Mouse (Mus musculus) left cerebral cortex, adult 6 months (tissue): ENCODE measurements around the gene Plau. TPM values are rescaled to one million over a fixed set of nuclear protein-coding genes. Genes with fewer than 3 reads are reported as not detected.

Experiments
- long read RNA-seq, 2 experiments: library from polyadenylated mRNA; unstranded; transcript quantifications; one replicate each; pipeline ENCODE4 v2.0.0; 2019 to 2020
- polyA plus RNA-seq: library from polyadenylated mRNA; unstranded; fragments of <200 nt; fragmentation: Nextera tagmentation; gene quantifications from 2 replicates; pipeline ENCODE4 v1.2.3, GENCODE M21; 2021

Gene Plau
- 1.4 and 1.5 TPM in 2 replicates for polyA plus RNA-seq
- long read RNA-seq, experiment 1, result 0 reads
- long read RNA-seq, experiment 2, result 0 reads

GRCm38 (mm10) chr14:20836171-20836904, at the start of gene Plau:
Plau (plus strand) TSS chr14:20836660.

GRCm38 (mm10) chr14:20793758-20794531, 42.5 kb upstream of the Plau start, which contains the start of gene Camk2g:
Camk2g (minus strand) TSS chr14:20794088.

Other genes with a start within 250 kb of the Plau start
- 12.8 and 13.5 TPM in 2 replicates for gene Usp54, start 195.6 kb upstream of the Plau start, polyA plus RNA-seq
- gene Myoz1, start 180.1 kb upstream of the Plau start, polyA plus RNA-seq, result not detected in 2 replicates
- gene Synpo2l, start 168.3 kb upstream of the Plau start, polyA plus RNA-seq, result 0.05 and 0.09 TPM in 2 replicates
- gene Sec24c, start 162.4 kb upstream of the Plau start, polyA plus RNA-seq, result 62.8 and 95.0 TPM in 2 replicates
- gene Fut11, start 141.7 kb upstream of the Plau start, polyA plus RNA-seq, result 11.0 and 12.2 TPM in 2 replicates
- gene Chchd1, start 133.7 kb upstream of the Plau start, polyA plus RNA-seq, result 222 and 224 TPM in 2 replicates
- 13.0 and 14.4 TPM in 2 replicates for gene Zswim8, start 129.1 kb upstream of the Plau start, polyA plus RNA-seq
- 2.5 and 5.5 TPM in 2 replicates for gene Ndst2, start 102.1 kb upstream of the Plau start, polyA plus RNA-seq
- 288 and 311 TPM in 2 replicates for gene Camk2g, start 42.6 kb upstream of the Plau start, polyA plus RNA-seq
- gene Vcl, start 92.7 kb downstream of the Plau start, polyA plus RNA-seq, result 3.2 and 4.4 TPM in 2 replicates
- gene Ap3m1, start 215.8 kb downstream of the Plau start, polyA plus RNA-seq, result 43.7 and 55.3 TPM in 2 replicates
- 96.7 and 128 TPM in 2 replicates for gene Adk, start 215.9 kb downstream of the Plau start, polyA plus RNA-seq